Mouse (Mus musculus) c-Kit-positive CD71-positive TER-119-positive erythroid progenitor cells, embryonic 14.5 days (primary cell): ENCODE measurements around the gene Gm43302.
"Not testable (repeated sequence)": the region's sequence is repeated elsewhere in the genome, so short reads cannot be mapped to it uniquely, and the experiment has no call there.

Experiments
- DNase-seq: peaks from one replicate; pipeline ENCODE4 v3.0.0-alpha.2; 2013; ENCODE audit warnings: low spot score

Gm43302 gene

GRCm38 (mm10) chr5:105197915-105198560 lies 95.5 kb downstream of the Gm43302 start:
- DNase-seq = not testable (repeated sequence)

GRCm38 (mm10) chr5:105196308-105196707 lies 97.2 kb downstream of the Gm43302 start:
- DNase-seq = not testable (repeated sequence)

GRCm38 (mm10) chr5:105192536-105192935 lies 101.0 kb downstream of the Gm43302 start:
- not testable (repeated sequence) for DNase-seq

- DNase-seq = no peak
Observed at GRCm38 (mm10) chr5:105181446-105181845, 112.0 kb downstream of the Gm43302 start.
